Mouse (Mus musculus) cerebral cortex, adult 2 months (tissue): ENCODE data around the gene Macrod2.

Source experiments
- WGBS: fragments of 180-500 bp; shearing (Covaris S2); methylation state at CpG from one replicate; pipeline ENCODE4 v1.1.7; 2018; 5-methylcytosine and 5-hydroxymethylcytosine counted together

The Macrod2 gene

DNA sequence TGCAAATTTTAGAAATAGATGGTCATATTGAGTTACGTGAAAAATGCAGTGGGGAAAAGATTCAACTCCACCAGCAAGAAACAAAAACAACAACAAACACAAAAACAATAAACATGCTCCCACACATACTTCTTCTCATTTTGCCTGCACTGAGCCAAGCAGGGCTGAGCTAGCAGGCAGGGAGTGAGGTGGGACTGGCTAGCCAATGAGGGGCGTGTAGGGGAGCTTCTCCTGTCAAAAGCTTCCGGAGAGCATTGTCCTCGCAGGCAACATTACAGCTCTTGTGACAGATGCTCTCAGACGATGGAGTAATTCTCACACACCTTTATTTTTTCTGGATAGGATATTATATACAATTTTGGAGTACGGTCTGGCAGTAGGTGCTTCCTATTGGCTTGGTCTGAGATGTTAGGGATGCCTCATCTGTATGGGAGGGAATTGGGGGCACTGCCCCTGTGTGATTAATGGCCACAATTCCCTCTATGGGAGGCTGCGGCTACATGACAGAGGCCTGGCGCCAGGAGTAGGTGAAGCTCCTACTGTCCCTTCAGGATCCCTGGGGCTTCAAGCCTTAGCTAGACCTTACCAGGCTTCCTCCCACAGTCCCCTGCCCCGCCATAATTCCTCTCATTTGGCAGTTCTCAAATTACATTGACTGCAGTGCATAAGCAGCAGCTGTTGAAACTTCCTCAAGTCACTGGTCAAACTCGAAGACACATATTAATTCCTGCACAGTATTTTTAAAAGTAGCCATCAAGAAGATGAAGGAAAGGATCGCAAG lies 1491.8 kb downstream of the Macrod2 start:
- 79% methylated on average over 11 of the region's 11 CpGs for WGBS

DNA sequence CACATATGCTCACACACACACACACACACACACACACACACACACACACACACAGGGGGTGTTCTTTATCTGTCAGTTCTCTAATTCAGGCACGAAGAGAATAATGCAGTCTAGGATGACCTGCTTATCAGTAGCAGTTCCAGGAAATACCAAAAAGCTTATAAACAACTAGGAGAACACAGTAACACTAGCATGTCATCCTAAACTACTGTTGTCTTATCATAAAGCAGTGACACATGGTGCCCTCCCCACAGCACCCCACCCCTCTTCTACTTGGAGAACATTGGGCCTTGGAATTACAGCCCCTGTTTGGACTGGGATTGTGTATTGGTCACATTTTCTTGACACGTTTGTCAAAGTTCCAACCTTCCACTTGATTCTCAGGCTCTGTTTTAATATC lies 1494.4 kb downstream of the Macrod2 start:
- 76% methylated on average over 2 of the region's 2 CpGs for WGBS

DNA sequence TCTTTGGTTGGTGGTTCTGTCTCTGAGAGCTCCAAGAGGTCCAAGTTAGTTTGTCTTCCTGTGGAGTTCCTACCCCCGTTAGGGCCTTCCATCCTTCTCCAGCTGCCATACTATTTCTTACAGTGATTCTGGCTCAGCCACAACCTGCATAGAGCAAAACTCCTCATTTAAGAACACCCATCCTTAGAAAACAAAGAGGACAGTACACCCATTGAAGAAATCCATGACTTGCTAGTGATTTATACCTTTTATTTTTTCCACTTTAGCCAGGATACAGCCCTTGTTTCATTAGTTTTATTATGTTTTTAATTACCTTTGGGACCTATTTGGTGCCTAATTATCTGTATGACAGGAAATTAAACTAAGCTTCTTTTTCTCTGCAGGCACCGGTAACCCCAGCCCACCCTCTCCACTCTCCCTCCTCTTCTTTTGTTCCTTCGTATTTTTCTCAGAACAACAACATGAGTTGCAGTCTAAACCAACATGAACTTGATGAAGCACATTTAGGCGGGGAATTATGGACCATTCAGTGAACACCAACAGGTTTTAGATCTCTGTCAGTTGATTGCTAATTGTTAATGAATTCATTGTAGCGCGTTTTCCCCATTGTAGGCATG lies 1516.8 kb downstream of the Macrod2 start:
- 72% methylated on average over 6 of the region's 6 CpGs for WGBS

DNA sequence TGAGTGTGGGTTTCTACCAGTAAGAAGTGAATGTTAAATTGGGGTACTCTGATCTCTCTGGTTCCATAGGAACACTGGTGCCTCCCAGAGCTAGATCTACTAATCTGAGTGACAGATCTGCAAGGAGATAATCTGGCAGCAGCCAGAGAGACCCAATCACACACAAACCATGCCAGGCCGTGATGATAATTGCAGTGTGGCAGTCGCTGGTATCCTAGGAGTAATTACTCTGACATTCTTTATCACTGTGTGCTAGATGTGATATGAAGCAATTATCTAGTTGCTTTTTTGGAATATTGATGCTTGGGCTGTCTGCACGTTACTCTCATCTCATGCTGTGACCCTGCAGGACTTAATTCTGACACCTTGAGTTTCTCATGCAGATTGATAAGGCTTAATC lies 1518.4 kb downstream of the Macrod2 start:
- 63% methylated on average over 3 of the region's 3 CpGs for WGBS

DNA sequence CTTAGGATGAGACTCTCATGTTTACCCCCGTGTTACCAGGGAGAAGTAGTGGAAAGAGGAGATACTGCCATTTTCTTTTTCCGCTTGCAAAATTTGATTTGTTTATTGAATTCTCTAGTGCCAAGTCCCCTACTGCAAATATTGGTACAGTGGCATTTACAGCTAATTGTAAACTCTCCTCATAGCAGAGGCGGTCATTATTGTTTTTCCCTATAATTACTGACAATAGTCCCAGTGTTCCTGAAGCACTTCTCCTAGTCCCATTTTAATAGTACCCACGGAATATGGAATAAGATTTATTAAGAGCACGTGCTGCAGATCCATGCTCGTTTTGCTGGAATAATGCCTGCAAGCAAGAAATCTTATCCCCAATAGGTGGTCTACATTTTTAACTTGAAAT lies 1518.8 kb downstream of the Macrod2 start:
- 75% methylated on average over 6 of the region's 6 CpGs for WGBS

DNA sequence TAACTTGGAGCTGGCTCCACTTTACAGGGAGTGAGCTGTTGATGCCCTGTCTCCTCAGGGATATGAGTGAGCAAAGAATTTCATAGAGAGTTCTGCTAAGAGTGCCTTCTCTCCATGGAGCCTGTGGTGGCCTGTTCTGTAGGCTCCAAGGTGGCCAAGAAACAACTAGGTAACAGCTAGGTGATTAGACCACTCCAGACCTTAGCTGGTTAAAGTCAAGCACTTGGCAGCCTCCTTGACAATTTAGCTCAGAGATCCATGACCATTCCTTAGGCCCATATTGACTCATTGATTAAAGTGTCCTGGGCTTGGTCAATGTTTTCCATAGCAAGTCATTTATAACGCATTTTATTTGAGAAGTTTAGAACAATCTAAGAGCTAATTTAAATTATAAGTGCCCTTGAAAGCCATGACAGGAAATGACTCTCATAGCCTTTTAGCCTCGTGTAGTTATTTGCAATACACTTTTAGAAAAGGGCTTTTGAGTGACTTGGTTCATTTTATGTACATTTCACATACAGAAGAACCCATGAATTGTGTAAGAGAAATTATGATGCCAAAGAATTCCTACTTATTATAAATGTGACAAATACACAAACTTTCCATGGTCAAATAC lies 1525.4 kb downstream of the Macrod2 start:
- WGBS, result 90% methylated on average over 2 of the region's 2 CpGs

DNA sequence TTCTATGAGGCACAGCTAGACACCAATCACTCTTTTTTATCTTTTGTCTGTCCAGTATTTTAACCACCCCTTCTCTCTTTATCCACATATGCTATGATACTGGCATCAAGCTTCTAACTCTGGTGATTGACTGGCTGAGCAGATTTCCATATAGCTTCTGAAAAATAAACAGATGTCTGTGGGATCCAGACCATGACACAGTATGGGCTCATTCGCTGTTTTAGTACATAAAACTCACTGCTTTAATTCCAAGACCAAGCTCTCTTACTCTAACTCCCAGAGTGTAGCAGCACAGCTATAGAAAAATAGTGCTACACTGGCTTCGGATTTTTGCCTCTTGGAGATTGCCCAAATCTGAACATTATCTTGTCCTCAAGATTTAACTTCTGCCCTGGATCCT lies 1540.0 kb downstream of the Macrod2 start:
- WGBS, result 54% methylated on average over 2 of the region's 2 CpGs

DNA sequence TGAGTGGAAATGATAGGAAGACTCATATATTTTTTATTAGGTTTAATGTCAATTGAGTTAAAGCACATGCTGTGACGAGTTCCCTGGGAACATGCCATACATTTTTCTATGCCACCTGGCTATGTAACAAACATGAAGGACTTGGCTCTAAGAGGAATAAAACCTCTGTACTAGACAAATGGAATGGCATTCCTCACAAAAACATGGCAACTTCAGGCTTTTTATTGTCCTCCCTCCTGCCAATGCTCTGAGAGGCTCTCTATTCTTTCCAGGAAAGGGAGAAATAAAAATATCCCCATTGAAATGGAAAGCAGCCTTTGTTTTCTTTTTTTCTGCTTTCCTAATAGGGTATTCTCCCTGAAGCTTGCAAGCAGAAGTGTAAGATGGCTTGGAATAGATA lies 1559.7 kb downstream of the Macrod2 start:
- 54% methylated on average over 1 of the region's 1 CpGs for WGBS

DNA sequence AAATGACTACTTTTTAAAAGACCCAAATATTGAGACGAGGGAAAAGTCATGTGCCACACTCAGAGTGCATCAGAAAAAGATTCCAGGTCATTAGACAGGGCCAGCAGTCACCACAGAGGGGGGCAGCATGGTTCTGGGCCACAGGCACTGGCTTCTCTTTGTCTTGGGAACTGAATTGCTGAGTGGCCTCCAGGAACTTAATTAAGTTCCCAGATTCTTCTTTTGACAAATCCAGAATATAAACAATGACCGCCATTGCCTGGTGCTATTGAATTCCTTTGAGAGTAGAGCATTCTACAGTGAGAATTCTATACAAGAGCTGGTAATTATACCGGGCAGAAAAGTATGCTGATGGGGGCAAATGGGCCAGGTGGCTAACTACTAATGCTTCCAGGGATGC lies 1560.1 kb downstream of the Macrod2 start:
- 44% methylated on average over 3 of the region's 3 CpGs for WGBS

DNA sequence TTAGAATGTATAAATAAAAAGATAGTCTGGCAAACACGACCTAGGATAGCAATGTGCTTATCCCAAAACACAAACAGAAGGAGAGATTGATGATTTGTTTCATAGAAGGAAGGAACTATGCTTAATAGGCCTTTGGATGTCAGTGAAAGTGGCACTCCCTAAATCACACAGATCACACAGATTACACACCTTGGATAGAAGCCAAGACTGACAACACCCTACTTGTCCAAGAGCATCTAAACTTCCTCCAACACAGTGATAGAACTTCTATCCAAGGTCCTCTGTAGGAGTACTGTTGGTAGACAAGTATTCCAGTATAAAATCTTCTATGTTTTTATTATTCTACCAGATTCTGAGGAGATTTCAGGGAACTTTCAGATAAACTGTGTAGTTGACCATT lies 1567.8 kb downstream of the Macrod2 start:
- WGBS, result 77% methylated on average over 1 of the region's 1 CpGs

DNA sequence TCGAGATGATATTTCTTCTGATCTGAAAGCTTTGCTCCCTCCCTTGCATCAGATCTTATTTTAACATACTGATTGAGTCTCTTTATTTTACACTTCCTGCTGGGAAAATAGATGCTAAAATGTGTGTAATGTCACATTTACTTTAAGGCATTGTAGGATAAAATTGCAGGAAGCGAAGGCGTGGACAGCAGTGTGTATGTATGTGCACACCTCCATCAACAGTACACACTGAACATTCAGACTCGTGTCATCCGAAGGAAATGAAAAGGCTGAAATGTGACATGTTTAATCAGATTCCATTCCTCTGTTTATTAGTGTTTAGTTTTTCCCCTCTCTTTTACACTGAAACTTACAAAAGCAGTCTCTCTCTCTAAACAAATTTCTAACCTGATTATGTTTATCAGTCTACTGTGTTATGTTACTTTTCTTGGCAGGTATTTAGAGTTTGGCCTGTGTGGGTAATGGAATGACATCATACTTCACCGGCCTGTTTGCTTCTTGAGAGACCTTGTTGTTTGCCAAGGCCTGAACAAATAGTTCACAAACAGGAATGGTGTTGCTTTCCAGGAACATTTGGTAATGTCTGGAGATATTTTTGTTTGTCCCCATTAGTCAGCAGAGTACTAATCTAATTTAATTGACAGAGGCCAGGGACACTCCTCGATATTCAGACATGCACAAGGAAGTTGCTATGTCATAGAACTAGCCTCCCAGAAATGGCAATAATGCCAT lies 1588.7 kb downstream of the Macrod2 start:
- WGBS, result 51% methylated on average over 7 of the region's 7 CpGs

DNA sequence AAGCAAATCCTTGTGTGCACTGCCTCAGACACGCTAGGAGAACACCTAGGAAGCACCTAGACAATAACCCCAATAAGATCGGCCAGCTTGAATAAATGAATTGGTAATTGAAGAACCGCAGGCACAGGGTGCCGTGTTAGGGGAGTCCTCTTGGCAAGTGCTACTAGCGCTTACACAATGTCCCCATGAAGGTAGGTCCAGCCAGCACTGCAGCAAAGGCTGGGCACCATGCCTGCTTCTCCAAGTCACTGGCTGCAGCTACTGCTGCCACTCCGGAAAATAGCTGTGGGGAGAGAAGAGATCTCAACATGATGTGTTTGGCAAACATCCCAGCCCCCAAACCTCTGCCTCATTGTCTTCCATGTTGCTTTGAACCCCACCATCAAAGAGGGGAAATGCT lies 1603.8 kb downstream of the Macrod2 start:
- WGBS, result 41% methylated on average over 6 of the region's 6 CpGs

DNA sequence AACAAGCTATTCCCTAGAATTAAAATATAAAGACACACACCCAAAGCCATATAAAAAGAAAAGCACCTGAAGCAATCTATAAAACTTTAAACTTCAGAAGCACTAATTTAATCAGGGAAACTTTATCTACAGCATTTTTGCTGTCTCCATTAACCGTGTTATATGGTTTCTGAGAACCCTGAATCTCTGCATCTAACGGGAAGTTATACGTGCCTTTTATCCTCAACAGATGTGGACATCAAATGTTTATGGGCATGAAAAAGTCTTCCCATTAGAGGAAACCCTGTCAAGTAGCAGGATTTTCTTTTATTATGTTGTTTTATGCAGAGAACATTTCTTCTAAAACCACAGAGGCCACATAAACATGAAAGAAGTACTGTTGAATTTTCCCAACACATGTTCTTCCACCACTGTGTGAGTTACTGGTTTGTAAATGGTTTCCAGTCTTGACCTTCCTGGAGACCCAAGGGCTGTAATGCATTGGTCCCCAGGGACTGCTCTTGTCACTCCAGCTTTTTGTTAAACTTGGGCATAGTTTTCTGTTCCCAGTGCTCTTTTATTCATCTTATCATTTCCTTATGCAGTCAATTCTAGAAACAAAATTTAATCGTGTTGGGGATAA lies 1629.5 kb downstream of the Macrod2 start:
- WGBS, result 85% methylated on average over 4 of the region's 4 CpGs

DNA sequence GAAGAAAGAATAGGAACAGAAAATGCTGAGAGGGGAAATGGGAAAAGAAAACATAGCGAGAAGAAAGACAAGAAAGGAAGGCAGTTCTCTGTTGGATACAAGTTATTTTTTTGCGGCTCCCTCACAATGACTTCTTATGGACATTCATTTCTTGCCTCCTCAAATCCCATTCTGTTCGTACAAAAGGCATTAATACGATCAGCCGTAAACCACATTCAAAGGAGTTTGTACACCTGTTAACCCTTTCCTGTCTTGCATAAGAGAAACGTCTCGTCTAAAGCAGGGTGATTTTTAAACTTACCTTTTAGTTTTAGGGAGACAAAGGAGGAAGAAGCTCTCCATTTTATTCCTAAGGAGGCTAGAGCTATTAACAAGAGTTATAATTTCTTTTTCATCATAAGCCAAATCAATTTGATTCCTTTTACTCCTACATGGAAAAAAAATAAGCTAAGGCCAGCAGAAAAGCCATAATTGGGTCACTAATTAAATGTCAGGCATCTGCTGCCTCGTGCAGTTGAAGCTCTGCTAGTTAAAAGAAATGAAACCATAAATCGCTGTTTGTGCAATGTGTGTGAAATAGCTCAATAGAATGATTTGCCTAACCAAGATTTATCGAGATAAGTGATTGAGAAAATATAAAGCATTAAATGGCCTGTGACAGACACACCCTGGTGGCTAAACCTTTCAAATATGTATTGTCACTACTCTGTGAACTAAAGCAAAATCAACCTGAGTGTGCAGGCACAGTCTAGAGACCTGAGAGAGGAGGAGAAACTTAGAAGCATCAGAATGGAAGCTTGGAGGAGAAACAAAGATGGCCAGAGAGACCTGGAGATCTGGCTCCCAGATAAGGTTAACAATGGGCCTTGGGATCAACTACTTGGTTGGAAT lies 1635.9 kb downstream of the Macrod2 start:
- 61% methylated on average over 10 of the region's 10 CpGs for WGBS

DNA sequence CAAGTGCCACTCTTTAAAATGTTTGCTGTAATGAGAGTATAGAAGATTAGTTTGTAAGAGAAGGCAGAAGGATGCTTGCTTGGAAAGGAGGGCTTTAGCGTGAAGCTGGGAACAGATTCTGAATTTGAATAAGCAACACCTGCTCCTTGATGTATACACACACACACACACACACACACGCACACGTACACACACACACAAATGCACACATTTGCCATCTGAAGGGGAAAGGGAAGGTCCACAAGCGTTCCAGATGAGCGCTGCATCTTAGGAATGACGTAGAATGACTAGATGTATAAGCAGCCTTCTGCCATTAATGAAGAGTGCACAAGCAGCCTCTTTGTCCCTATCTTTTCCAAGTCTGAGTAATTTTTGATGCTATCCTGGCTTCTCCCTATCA lies 1660.5 kb downstream of the Macrod2 start:
- WGBS, result 77% methylated on average over 6 of the region's 6 CpGs

DNA sequence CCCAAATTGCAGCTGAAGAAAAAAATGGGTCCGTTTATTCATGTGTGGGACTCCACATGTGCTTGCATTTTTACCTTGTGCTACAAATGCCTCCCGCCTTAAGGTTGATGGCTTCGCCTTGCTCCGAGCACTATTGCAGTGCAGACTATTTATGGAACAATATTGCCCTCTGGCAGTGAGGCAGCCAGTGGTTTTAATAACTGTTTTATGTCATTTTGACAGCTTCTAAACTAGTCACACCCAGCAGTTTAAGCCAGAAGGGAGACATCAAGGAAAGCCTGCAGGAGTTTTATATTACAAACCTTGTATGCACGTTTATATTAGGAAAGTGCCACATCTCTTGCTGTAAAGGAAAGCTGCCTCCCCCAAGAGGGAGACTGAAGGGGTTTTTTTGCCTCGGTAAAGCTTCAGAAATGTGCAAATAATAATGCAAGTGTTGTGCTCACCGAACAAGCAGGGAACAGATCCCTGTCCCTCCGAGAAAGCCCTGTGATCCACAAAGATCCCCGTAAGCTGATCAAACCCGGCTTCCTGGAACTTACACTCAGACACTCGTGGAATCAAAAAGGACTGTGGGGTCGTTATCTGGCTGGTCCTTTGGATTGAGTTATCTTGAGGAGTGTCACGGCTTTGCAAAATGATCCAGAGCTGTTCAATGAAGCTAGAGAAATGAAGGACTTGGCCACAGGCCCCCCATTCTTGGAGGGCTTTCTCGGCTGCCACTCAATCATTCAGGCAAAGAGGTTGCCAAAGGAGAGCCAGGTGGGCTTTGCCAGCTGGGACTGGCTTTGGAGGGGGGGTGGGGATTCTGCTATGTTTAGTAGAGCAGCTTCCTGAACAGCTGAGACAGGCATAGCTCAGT lies 1663.0 kb downstream of the Macrod2 start:
- 43% methylated on average over 14 of the region's 14 CpGs for WGBS

DNA sequence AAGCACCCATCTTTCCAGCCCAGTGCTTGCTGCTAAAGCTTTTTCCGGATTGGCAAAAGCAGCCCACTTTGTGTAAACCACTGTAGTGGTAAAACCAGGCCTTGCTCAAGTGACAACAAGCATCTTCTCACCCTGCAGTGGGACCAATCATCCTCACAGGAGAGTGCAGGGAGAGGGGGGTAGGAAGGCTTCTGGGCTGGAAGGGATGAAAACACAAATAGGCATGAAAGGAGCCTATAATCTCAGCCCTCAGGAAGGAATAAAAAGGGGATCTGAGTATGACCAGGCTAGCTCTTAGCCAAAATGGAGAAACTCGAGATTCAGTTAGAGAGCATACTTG lies 1663.6 kb downstream of the Macrod2 start:
- WGBS, result 35% methylated on average over 2 of the region's 2 CpGs

DNA sequence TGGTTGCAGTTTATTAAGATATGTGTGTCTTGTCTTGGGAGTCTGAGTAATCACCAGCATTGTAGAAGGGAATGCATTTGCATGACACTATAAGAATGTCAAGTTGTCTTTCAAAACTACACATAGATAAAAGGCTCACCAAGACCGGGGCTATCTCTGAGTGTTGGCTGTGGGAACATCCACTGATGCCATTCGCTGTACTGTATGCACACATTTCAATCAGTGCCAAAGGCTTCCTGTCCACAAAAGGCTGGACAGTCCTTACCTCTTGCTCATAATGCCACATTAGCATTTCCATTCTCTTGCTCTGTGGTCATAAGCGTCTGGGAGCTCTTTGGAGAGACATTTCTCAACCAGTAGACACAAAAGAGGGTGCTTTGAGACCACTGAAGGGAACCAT lies 1713.8 kb downstream of the Macrod2 start:
- 70% methylated on average over 3 of the region's 3 CpGs for WGBS

DNA sequence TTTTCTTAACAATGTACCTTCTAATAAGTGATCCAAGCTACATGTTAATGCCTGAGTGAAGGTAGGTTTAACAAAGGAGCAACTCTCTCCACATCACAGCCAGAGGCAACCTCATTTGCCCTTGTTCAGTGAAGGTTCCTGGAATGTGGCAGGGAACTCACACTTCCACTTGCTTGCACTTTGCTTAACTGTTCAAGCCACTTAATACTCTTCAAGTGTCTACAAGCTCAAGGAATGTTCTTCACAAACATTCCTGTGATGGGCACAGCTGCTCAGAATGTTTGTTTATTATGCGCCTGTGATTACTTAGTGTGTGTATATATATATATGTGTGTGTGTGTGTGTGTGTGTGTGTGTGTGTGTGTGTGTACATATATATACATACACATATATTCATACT lies 1721.5 kb downstream of the Macrod2 start:
- 96% methylated on average over 1 of the region's 1 CpGs for WGBS

DNA sequence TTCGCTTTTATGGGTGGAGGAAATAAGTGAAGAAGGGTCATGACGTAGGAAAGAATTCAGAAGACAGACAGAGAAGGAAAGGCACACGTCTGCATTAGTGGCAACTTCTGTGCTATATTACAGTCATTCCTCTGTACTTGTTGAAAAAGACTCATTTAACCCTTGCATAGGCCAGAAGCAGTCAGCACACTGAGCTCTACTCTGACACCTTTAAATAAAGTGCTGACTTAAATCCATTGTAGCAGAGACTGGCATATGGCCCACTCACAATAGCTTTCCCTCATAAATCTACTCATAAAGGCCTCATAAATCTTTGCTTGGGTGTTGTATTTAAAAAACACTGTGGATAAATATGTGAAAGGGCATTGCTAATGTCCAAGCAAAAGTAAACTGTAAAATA lies 1733.0 kb downstream of the Macrod2 start:
- whole genome bisulfite sequencing, result 81% methylated on average over 3 of the region's 3 CpGs
